Comparison of ENCODE assay signal across 29 mouse cellular contexts in the genomic region with DNA sequence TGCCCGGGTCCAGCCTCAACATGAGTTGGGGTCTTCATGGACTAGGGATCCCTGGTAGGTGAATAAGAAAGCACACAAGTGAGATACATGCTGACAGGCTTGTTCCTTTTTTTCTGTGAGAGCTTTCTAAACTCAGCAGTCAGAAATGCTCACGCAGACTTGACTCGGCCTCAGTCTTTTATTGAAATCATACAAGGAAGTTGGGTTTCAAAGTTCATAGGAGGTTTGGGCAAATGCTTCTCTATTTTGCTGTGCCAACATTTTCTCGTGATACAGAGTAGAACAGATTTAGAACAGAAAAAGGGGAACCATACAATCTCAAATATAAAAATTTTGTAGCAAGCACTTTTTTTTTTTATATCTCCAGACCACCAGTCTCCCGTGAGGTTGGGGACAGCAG. TPM values are rescaled to one million over a fixed set of nuclear protein-coding genes. Genes with fewer than 3 reads are reported as not detected.
DNase-seq lines count a peak whose midpoint lies in the region; ATAC-seq and TF ChIP-seq lines count a peak whose summit lies in the region.
"Had no signal": no experiment of that assay in that cellular context is flagged by ENCODE, and none has a peak within 500 bp of the region (broad histone marks: within the 10 kb centered on the region; RNA-seq: fewer than 3 reads in every experiment).

No protein-coding gene starts in this region.

- TF ChIP-seq CTCF in bone marrow, adult 2 months (IDR thresholded peaks at IDR 0.05; ENCODE audit: control insufficient read depth, insufficient read depth, low read length), result no peak

- DNase-seq in lung, postnatal 25 days (ENCODE audit: low spot score), result peak; percentile 31
- DNase-seq in lung, postnatal 14 days, result no peak
- peak; percentile 37 for DNase-seq in skeletal muscle tissue, adult 2 months (ENCODE audit: low read depth, low spot score)
- no peak for DNase-seq in urinary bladder, postnatal 36 days (ENCODE audit: low spot score in 2 of 2)
- no peak for DNase-seq in gastrocnemius, postnatal 25 days
- DNase-seq: adrenal gland, postnatal 25 days; cerebellum, adult 11-12 months; cerebellum, postnatal 14 days; forebrain, postnatal 0 days; gastrocnemius, postnatal 14 days; kidney, adult 11 months; layer of hippocampus, adult 9-11 months; liver, embryonic 13.5 days; lung, embryonic 14.5 days; thymus, adult 2 months had no signal

- peak overlapping the region; percentile 45; the same call in 1 of the 2 replicates for H3K27ac ChIP-seq in bone marrow, adult 2 months (ENCODE audit: control insufficient read depth, insufficient read depth, low read depth, low read length, poor library complexity)
- H3K27ac ChIP-seq: embryonic facial prominence, embryonic 12.5 days; heart, embryonic 15.5 days; hindbrain, embryonic 10.5 days; liver, embryonic 13.5 days; midbrain, embryonic 13.5 days; stomach, postnatal 0 days had no signal

- 14% methylated on average over 5 of the region's 5 CpGs for WGBS in bone marrow, adult 2 months

- no peak overlapping the region for H3K4me3 ChIP-seq in bone marrow, adult 2 months (replicated peaks; ENCODE audit: control insufficient read depth, low read depth, low read length)
- H3K4me3 ChIP-seq: embryonic facial prominence, embryonic 12.5 days; heart, embryonic 15.5 days; hindbrain, embryonic 10.5 days; liver, embryonic 13.5 days; megakaryocyte, embryonic 14.5 days; midbrain, embryonic 13.5 days; myocyte had no signal

- H3K4me1 ChIP-seq in bone marrow, adult 2 months (ENCODE audit: control insufficient read depth, insufficient read depth, low read length), result no peaks in the 10 kb centered on the region; the same call in 1 of the 2 replicates
- H3K4me1 ChIP-seq: embryonic facial prominence, embryonic 12.5 days; hindbrain, embryonic 10.5 days; liver, embryonic 13.5 days had no signal

- peak; percentile 25; the same call in 1 of the 2 replicates for ATAC-seq in granulocyte monocyte progenitor cell, adult 5-6 weeks (replicated peaks; ENCODE audit: poor library complexity, severe bottlenecking)
- ATAC-seq: forebrain, postnatal 0 days; midbrain, embryonic 13.5 days had no signal

- TF ChIP-seq POLR2A in bone marrow, adult 2 months (IDR thresholded peaks at IDR 0.05; ENCODE audit: borderline replicate concordance, control insufficient read depth, low read depth, low read length), result no peak

RNA-seq across cellular contexts. Expression of gene Dppa3, which starts 31.4 kb away (rescaled TPM):
- 1.8 TPM in 1 of 2 replicates, not detected in the other for polyA plus RNA-seq in bone marrow, adult 2 months (2011; ENCODE audit: insufficient read depth, insufficient read length, low replicate concordance, missing spikeins)
- total RNA-seq in granulocyte monocyte progenitor cell, adult 5-6 weeks (2014; fragmentation: Nextera tagmentation), result not detected in 2 replicates
- total RNA-seq in granulocyte monocyte progenitor cell, adult 5-6 weeks (2017), result not detected in 2 replicates
- not detected for total RNA-seq in gastrocnemius, postnatal 25 days (2021)
- total RNA-seq: adrenal gland, postnatal 25 days; forebrain, postnatal 0 days; gastrocnemius, postnatal 14 days had no signal
- polyA plus RNA-seq: embryonic facial prominence, embryonic 12.5 days; forebrain, embryonic 11.5 days; forebrain, postnatal 0 days; heart, embryonic 15.5 days; hindbrain, embryonic 10.5 days; kidney, embryonic 16.5 days; large intestine, adult 2 months; limb, embryonic 11.5 days; liver, embryonic 13.5 days; lung, embryonic 14.5 days; midbrain, embryonic 13.5 days; myocyte; neural tube, embryonic 14.5 days; stomach, postnatal 0 days had no signal

RNA-seq across cellular contexts. Expression of gene Gdf3, which starts 47.7 kb away (rescaled TPM):
- 2.0 and 8.2 TPM in 2 replicates for polyA plus RNA-seq in bone marrow, adult 2 months (2011; ENCODE audit: insufficient read depth, insufficient read length, low replicate concordance, missing spikeins)
- 3.5 and 3.8 TPM in 2 replicates for total RNA-seq in granulocyte monocyte progenitor cell, adult 5-6 weeks (2014; fragmentation: Nextera tagmentation)
- total RNA-seq in granulocyte monocyte progenitor cell, adult 5-6 weeks (2017), result 5.1 and 6.1 TPM in 2 replicates
- not detected for total RNA-seq in gastrocnemius, postnatal 25 days (2021)
- total RNA-seq: adrenal gland, postnatal 25 days; forebrain, postnatal 0 days; gastrocnemius, postnatal 14 days had no signal
- polyA plus RNA-seq: embryonic facial prominence, embryonic 12.5 days; forebrain, postnatal 0 days; hindbrain, embryonic 10.5 days; kidney, embryonic 16.5 days; lung, embryonic 14.5 days; myocyte; neural tube, embryonic 14.5 days; stomach, postnatal 0 days had no signal

RNA-seq across cellular contexts. Expression of gene Nanog, which starts 49.7 kb away (rescaled TPM):
- polyA plus RNA-seq in bone marrow, adult 2 months (2011; ENCODE audit: insufficient read depth, insufficient read length, low replicate concordance, missing spikeins), result 18.2 TPM in 1 of 2 replicates, not detected in the other
- total RNA-seq in granulocyte monocyte progenitor cell, adult 5-6 weeks (2014; fragmentation: Nextera tagmentation), result not detected in 2 replicates
- not detected in 2 replicates for total RNA-seq in granulocyte monocyte progenitor cell, adult 5-6 weeks (2017)
- total RNA-seq in gastrocnemius, postnatal 25 days (2021), result not detected
- total RNA-seq: adrenal gland, postnatal 25 days; forebrain, postnatal 0 days; gastrocnemius, postnatal 14 days had no signal
- polyA plus RNA-seq: large intestine, adult 2 months; liver, embryonic 13.5 days had no signal

RNA-seq across cellular contexts. Expression of gene Apobec1, which starts 55.4 kb away (rescaled TPM):
- 9.8 and 23.3 TPM in 2 replicates for polyA plus RNA-seq in bone marrow, adult 2 months (2011; ENCODE audit: insufficient read depth, insufficient read length, low replicate concordance, missing spikeins)
- 17.0 and 28.1 TPM in 2 replicates for total RNA-seq in granulocyte monocyte progenitor cell, adult 5-6 weeks (2014; fragmentation: Nextera tagmentation)
- 11.9 and 15.3 TPM in 2 replicates for total RNA-seq in granulocyte monocyte progenitor cell, adult 5-6 weeks (2017)
- 1 to 10 TPM; 1.8 to 1.9 TPM for total RNA-seq in gastrocnemius, postnatal 25 days (2021)

Comparison
In these comparisons a context has a peak if more than half of its experiments do, and no peak if none do; other contexts are left out.
1. DNase-seq: peak in lung, postnatal 25 days (single experiment) and skeletal muscle tissue, adult 2 months (single experiment); none in lung, postnatal 14 days (single experiment), urinary bladder, postnatal 36 days (0 of 2) and gastrocnemius, postnatal 25 days (single experiment).
2. RNA of gene Gdf3, which starts 47.7 kb away (total RNA-seq): 3.5 to 6.1 TPM in granulocyte monocyte progenitor cell, adult 5-6 weeks; not detected in gastrocnemius, postnatal 25 days; every median in the first group is over 4 times any median in the second.